In the genomic region with DNA sequence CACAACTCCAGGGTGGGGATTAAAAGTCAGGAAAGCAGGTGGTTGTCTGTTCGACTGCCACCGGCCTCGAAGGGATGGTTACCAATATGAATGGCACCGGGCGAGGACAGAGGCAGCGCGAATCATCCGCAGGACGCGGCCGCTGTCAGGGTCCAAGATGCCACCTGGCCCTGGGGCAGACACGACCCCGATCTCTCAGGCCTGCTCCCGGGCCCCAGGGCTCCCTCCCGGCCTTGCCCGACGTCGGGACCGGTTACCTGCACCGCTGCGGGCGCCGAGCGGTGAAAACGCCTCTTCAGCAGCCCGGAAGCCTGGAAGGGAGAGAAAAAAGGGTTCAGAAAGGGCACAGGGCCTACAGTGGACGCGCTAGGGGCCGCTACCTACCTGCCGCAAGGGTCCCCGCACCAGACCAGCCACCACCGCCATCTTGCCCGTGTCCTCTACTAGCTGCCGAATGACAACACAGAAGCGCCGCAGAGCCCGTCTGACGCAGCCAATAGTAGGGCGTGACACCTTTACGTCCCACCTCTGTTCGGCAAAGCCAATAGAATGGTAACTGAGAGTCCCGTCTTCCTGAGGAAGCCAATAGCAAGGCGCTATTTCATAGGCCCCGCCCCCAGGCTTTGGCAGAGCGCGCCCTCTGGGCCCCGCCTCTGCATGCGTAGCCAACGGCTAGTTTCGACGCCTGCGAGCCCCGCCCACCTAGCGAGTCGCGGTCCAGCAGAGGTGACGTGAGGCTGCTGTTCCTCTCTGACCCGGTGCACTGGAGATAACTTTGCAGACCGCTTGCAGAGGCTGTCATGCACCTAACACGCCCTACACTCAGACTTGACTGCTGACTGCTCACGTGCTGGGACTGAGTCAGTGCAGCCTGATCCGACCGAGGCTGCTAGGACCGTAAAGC, we compare ENCODE assay signal across 8 mouse cellular contexts. TPM values are rescaled to one million over a fixed set of nuclear protein-coding genes. Genes with fewer than 3 reads are reported as not detected.
DNase-seq lines count a peak whose midpoint lies in the region; ATAC-seq and TF ChIP-seq lines count a peak whose summit lies in the region.

A gene (minus strand): TSS at position 519 of the 904 bp plus-strand sequence.

- WGBS in hindbrain, embryonic 10.5 days, result under 1% methylated on average over 64 of the region's 64 CpGs
- 1% methylated on average over 64 of the region's 64 CpGs for WGBS in lung, postnatal 0 days

- no peaks in the 10 kb centered on the region for H3K27me3 ChIP-seq in hindbrain, embryonic 10.5 days (ENCODE audit: insufficient read depth, poor library complexity, severe bottlenecking)
- H3K27me3 ChIP-seq in lung, postnatal 0 days (replicated peaks; ENCODE audit: insufficient read depth, low read length), result no peaks in the 10 kb centered on the region

- H3K27ac ChIP-seq in hindbrain, embryonic 10.5 days, result peak within 1 kb of the TSS; percentile 95
- peak within 1 kb of the TSS; percentile 86 for H3K27ac ChIP-seq in lung, postnatal 0 days (ENCODE audit: low read length)

- peak; percentile 45 for TF ChIP-seq CTCF in lung, postnatal 0 days (IDR thresholded peaks at IDR 0.05)

- peaks cover 34% of the 10 kb centered on the region for H3K36me3 ChIP-seq in hindbrain, embryonic 10.5 days
- peaks cover 15% of the 10 kb centered on the region for H3K36me3 ChIP-seq in lung, postnatal 0 days (ENCODE audit: insufficient read depth, low read length)

- H3K4me2 ChIP-seq in lung, postnatal 0 days (replicated peaks; ENCODE audit: low read depth, low read length), result peak within 1 kb of the TSS; percentile 87

- peak; percentile 98 for DNase-seq in MN1 (ENCODE audit: low spot score)
- DNase-seq in cerebellum, adult 9-10 months, result peak; percentile 100
- DNase-seq in hindbrain, embryonic 10.5 days (ENCODE audit: low spot score), result peak; percentile 99
- DNase-seq in layer of hippocampus, adult 9-11 months, result peak; percentile 100
- peak; percentile 100 for DNase-seq in lung, postnatal 0 days (ENCODE audit: low spot score)
- peak; percentile 96 for DNase-seq in ovary, postnatal 14 days (ENCODE audit: low spot score)
- peak; percentile 99 for DNase-seq in thymus, postnatal 14 days

- H3K9ac ChIP-seq in lung, postnatal 0 days (replicated peaks; ENCODE audit: low read depth), result peak within 1 kb of the TSS; percentile 97

- peaks cover 14% of the 10 kb centered on the region for H3K4me1 ChIP-seq in hindbrain, embryonic 10.5 days (replicated peaks)
- H3K4me1 ChIP-seq in lung, postnatal 0 days (ENCODE audit: insufficient read depth, low read depth, low read length), result peaks cover 4% of the 10 kb centered on the region; the same call in 1 of the 2 replicates

- peak; percentile 44; the same call in 1 of the 2 replicates for TF ChIP-seq EP300 in lung, postnatal 0 days (IDR thresholded peaks at IDR 0.05)

- H3K9me3 ChIP-seq in hindbrain, embryonic 10.5 days, result no peaks in the 10 kb centered on the region
- H3K9me3 ChIP-seq in lung, postnatal 0 days (ENCODE audit: low read length), result no peaks in the 10 kb centered on the region

- H3K4me3 ChIP-seq in hindbrain, embryonic 10.5 days, result peak within 1 kb of the TSS; percentile 95
- peak within 1 kb of the TSS; percentile 93 for H3K4me3 ChIP-seq in lung, postnatal 0 days (ENCODE audit: low read depth, low read length)

- peak; percentile 97 for ATAC-seq in frontal cortex, adult (ENCODE audit: low TSS enrichment)
- ATAC-seq in lung, postnatal 0 days, result peak; percentile 99

RNA-seq across cellular contexts. Expression of the gene that starts here (rescaled TPM):
- polyA plus RNA-seq in hindbrain, embryonic 10.5 days (2016; fragmentation: Nextera tagmentation; extraction: Ambion mirVana), result 212 and 213 TPM in 2 replicates
- polyA plus RNA-seq in lung, postnatal 0 days (2015; fragmentation: Nextera tagmentation; extraction: Ambion mirVana), result 129 and 140 TPM in 2 replicates

Comparison
In these comparisons a context has a peak if more than half of its experiments do, and no peak if none do; other contexts are left out.
1. Peak in every context shown above with its lines: DNase-seq, ATAC-seq, H3K4me3 ChIP-seq and H3K27ac ChIP-seq.